Mouse (Mus musculus) liver, embryonic 16.5 days (tissue): ENCODE data around the gene Zdhhc19. TPM values are rescaled to one million over a fixed set of nuclear protein-coding genes. Genes with fewer than 3 reads are reported as not detected.
"Not testable (repeated sequence)": the region's sequence is repeated elsewhere in the genome, so short reads cannot be mapped to it uniquely, and the experiment has no call there.

Experiments used
- ATAC-seq: fragments of 200-750 bp; cut with Nextera tagmentation; 2 replicates; pipeline ENCODE4 v1.8.0; 2017; ENCODE audit warnings: low read depth, mild to moderate bottlenecking, moderate number of reproducible peaks, moderate library complexity
- H3K27ac ChIP-seq: fragments of 300-500 bp; sonication (generic); 2 replicates; pipeline ENCODE4 v1.5.1; 2014; ENCODE audit warnings: mild to moderate bottlenecking, low read length
- H3K27me3 ChIP-seq: fragments of 300-500 bp; sonication (generic); 2 replicates; pipeline ENCODE4 v1.6.1; 2014; ENCODE audit warnings: low read depth, low read length, mixed read lengths; ENCODE audit not compliant: control insufficient read depth, insufficient read depth
- H3K36me3 ChIP-seq: fragments of 300-500 bp; sonication (generic); 2 replicates; pipeline ENCODE4 v1.6.1; 2014; ENCODE audit warnings: mild to moderate bottlenecking; ENCODE audit not compliant: control insufficient read depth, insufficient read depth
- H3K4me1 ChIP-seq: fragments of 300-500 bp; sonication (generic); 2 replicates; pipeline ENCODE4 v1.6.1; 2014; ENCODE audit warnings: low read depth, low read length, mixed read lengths; ENCODE audit not compliant: control insufficient read depth
- H3K4me2 ChIP-seq: fragments of 300-500 bp; sonication (generic); 2 replicates; pipeline ENCODE4 v1.6.1; 2014; ENCODE audit warnings: low read depth, low read length, mixed read lengths
- H3K4me3 ChIP-seq: fragments of 300-500 bp; sonication (generic); 2 replicates; pipeline ENCODE4 v1.5.1; 2014; ENCODE audit warnings: low read depth, mild to moderate bottlenecking, low read length
- H3K9ac ChIP-seq: fragments of 300-500 bp; sonication (generic); 2 replicates; pipeline ENCODE4 v1.6.1; 2014; ENCODE audit warnings: low read depth, low read length
- H3K9me3 ChIP-seq: fragments of 300-500 bp; sonication (generic); replicated peaks from 2 replicates; pipeline ENCODE4 v1.6.1; 2016; ENCODE audit warnings: low read length; ENCODE audit not compliant: control insufficient read depth
- WGBS: fragments of 180-500 bp; shearing (Covaris S2); extraction: QIAGEN DNeasy Blood & Tissue Kit; methylation state at CpG from one replicate; pipeline ENCODE4 v1.1.7; 2014; ENCODE audit not compliant: insufficient replicate concordance; 5-methylcytosine and 5-hydroxymethylcytosine counted together
- polyA plus RNA-seq: library from polyadenylated mRNA; unstranded; fragments of >200 nt; fragmentation: Nextera tagmentation; extraction: Ambion mirVana; gene quantifications from 2 replicates; pipeline ENCODE4 v1.2.1, GENCODE M21; 2015

Zdhhc19 gene
- polyA plus RNA-seq, 1 experiment from 2014 or later = not detected

DNA sequence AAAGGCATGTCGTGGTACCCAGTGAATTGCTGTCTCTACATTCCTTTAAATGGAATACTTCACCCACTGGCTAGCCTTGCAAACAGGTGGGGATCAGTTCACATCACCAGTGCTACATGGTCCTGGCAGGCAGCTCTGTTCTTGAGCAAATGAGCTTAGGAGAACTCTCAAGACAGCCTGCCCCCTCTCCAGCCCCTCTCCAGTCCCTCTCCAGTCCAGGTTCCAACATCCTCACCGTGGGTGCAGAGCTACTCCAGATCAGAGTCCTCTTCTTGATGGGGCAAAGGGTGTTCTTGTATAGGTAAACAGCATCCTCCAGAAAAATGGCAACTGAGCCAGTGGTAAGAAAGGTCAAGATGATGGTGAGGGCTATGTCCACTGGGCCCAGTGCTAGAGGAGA is 16.6 kb upstream of the Zdhhc19 start:
- 50% methylated on average over 2 of the region's 2 CpGs for WGBS
- H3K9me3 ChIP-seq = no peaks in the 10 kb centered on the region
- no peaks in the 10 kb centered on the region for H3K36me3 ChIP-seq
- no peaks in the 10 kb centered on the region for H3K4me1 ChIP-seq
- no peaks in the 10 kb centered on the region for H3K27me3 ChIP-seq
- ATAC-seq = no peak
- H3K9ac ChIP-seq = no peak overlapping the region
- no peak overlapping the region for H3K27ac ChIP-seq
- H3K4me3 ChIP-seq = no peak overlapping the region
- no peak overlapping the region for H3K4me2 ChIP-seq

DNA sequence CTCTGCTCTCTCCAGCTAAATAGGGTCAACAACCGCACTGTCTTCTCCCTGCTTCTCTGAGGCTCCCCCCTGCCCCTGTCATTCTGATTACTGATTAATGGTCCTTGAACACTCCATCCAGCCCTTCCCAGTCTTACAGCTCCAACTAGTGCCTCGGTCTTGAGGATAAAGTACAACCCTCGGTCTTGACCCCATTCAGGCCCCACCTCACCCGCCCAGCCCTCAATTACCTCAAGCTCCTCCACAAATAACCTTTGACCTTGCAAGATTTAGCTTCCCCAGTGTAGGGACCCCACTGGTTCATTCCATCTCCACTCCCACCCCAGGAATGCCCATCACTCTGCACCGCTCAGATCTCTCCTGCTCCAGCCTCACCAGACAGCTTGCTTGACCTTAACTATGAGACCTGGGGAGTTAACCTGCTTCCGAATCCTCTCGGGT is 11.6 kb upstream of the Zdhhc19 start:
- no peak overlapping the region for H3K27ac ChIP-seq
- ATAC-seq = no peak
- H3K27me3 ChIP-seq = no peaks in the 10 kb centered on the region

GRCm38 (mm10) chr16:32485209-32485608 is 10.9 kb upstream of the Zdhhc19 start:
- H3K4me1 ChIP-seq = peaks cover 16% of the 10 kb centered on the region
- 36% methylated on average over 2 of the region's 2 CpGs for WGBS
- no peaks in the 10 kb centered on the region for H3K27me3 ChIP-seq
- no peak overlapping the region for H3K4me3 ChIP-seq
- H3K9ac ChIP-seq = no peak overlapping the region
- H3K27ac ChIP-seq = no peak overlapping the region
- H3K9me3 ChIP-seq = no peaks in the 10 kb centered on the region
- H3K36me3 ChIP-seq = no peaks in the 10 kb centered on the region
- H3K4me2 ChIP-seq = no peak overlapping the region
- no peak for ATAC-seq

More for the DNA sequence above, 11.6 kb upstream of the Zdhhc19 start:
- 62% methylated on average over 7 of the region's 7 CpGs for WGBS
- H3K4me1 ChIP-seq = peaks cover 16% of the 10 kb centered on the region
- no peak overlapping the region for H3K4me2 ChIP-seq
- H3K9ac ChIP-seq = no peak overlapping the region
- no peaks in the 10 kb centered on the region for H3K9me3 ChIP-seq
- no peak overlapping the region for H3K4me3 ChIP-seq
- no peaks in the 10 kb centered on the region for H3K36me3 ChIP-seq

DNA sequence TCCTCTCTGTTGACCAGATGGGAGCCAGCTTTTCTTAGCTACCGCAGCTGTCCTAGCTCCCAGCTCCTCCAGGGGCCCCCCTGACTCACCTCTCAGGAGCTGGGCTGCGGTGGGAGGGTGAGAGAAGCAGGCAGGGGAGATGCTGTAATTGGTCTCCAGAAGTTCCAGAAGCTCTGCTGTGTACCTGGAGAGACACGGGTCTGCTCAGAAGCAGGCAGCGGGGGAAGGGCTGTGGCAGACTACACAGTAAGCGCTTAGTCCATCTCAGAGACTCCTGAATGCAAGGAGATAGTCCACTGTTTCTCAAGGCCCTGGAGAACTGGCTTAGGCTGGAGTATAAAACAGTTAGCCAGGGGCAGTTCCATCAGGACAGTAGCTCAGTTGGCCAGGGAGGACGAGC is 10.0 kb upstream of the Zdhhc19 start:
- Histone ChIP-seq H3K4me1 (peaks cover 16% of the 10 kb centered on the region), H3K27ac (no peak overlapping the region), H3K4me3 (no peak overlapping the region), H3K27me3 (no peaks in the 10 kb centered on the region), H3K4me2 (no peak overlapping the region), H3K9ac (no peak overlapping the region), H3K36me3 (no peaks in the 10 kb centered on the region), H3K9me3 (no peaks in the 10 kb centered on the region)
- 72% methylated on average over 6 of the region's 6 CpGs for WGBS
- ATAC-seq = no peak

GRCm38 (mm10) chr16:32487234-32488111 is 8.6 kb upstream of the Zdhhc19 start, which contains the start of gene Slc51a:
Gene Slc51a, minus strand, starts transcription at chr16:32487879.
- H3K27ac ChIP-seq = no peak within 1 kb of the TSS
- WGBS = 33% methylated on average over 15 of the region's 15 CpGs
- no peak within 1 kb of the TSS for H3K4me3 ChIP-seq

GRCm38 (mm10) chr16:32488939-32489338 is 7.1 kb upstream of the Zdhhc19 start:
- Histone ChIP-seq H3K4me1 (peaks cover 16% of the 10 kb centered on the region), H3K27ac (no peak overlapping the region), H3K9me3 (no peaks in the 10 kb centered on the region), H3K9ac (no peak overlapping the region), H3K27me3 (no peaks in the 10 kb centered on the region), H3K4me3 (no peak overlapping the region), H3K4me2 (no peak overlapping the region), H3K36me3 (no peaks in the 10 kb centered on the region)
- WGBS = 73% methylated on average over 3 of the region's 3 CpGs
- ATAC-seq = no peak

More at GRCm38 (mm10) chr16:32487234-32488111, 8.6 kb upstream of the Zdhhc19 start, which contains the start of gene Slc51a:
- no peak within 1 kb of the TSS for H3K9ac ChIP-seq
- ATAC-seq = peak; percentile 91
- no peaks in the 10 kb centered on the region for H3K27me3 ChIP-seq
- H3K9me3 ChIP-seq = no peaks in the 10 kb centered on the region
- H3K4me2 ChIP-seq = peak within 1 kb of the TSS; percentile 37
- peaks cover 16% of the 10 kb centered on the region for H3K4me1 ChIP-seq
- H3K36me3 ChIP-seq = no peaks in the 10 kb centered on the region

GRCm38 (mm10) chr16:32494371-32494770 is 1.7 kb upstream of the Zdhhc19 start:
- H3K4me2 ChIP-seq, H3K27ac ChIP-seq, H3K9ac ChIP-seq, H3K4me1 ChIP-seq, H3K27me3 ChIP-seq, ATAC-seq, H3K36me3 ChIP-seq, H3K4me3 ChIP-seq, H3K9me3 ChIP-seq: not testable (repeated sequence)
- 55% methylated on average over 6 of the region's 6 CpGs for WGBS

- Histone ChIP-seq H3K4me3 (no peak overlapping the region), H3K27me3 (peaks cover 4% of the 10 kb centered on the region), H3K4me1 (peaks cover 3% of the 10 kb centered on the region), H3K9ac (no peak overlapping the region), H3K36me3 (no peaks in the 10 kb centered on the region), H3K27ac (no peak overlapping the region), H3K9me3 (no peaks in the 10 kb centered on the region), H3K4me2 (no peak overlapping the region; the same call in 1 of the 2 replicates)
- no peak for ATAC-seq
- WGBS = 54% methylated on average over 13 of the region's 13 CpGs
Measured at GRCm38 (mm10) chr16:32498996-32499395, 2.9 kb downstream of the Zdhhc19 start.

- H3K4me3 ChIP-seq = peak overlapping the region; percentile 14; the same call in 1 of the 2 replicates
- ATAC-seq = peak; percentile 76
- no peaks in the 10 kb centered on the region for H3K9me3 ChIP-seq
- H3K36me3 ChIP-seq = no peaks in the 10 kb centered on the region
- H3K27ac ChIP-seq = no peak overlapping the region
- H3K27me3 ChIP-seq = peaks cover 4% of the 10 kb centered on the region
- peak overlapping the region; percentile 50 for H3K4me2 ChIP-seq
- peak overlapping the region; percentile 26; the same call in 1 of the 2 replicates for H3K9ac ChIP-seq
- 8% methylated on average over 22 of the region's 22 CpGs for WGBS
- peaks cover 3% of the 10 kb centered on the region for H3K4me1 ChIP-seq
Measured at GRCm38 (mm10) chr16:32499430-32500037, 3.5 kb downstream of the Zdhhc19 start.
